Mouse (Mus musculus) forebrain, embryonic 13.5 days (tissue): Measurements from ENCODE around the gene Gm21885. TPM values are rescaled to one million over a fixed set of nuclear protein-coding genes. Genes with fewer than 3 reads are reported as not detected.

Source experiments
- ATAC-seq: fragments of 200-750 bp; cut with Nextera tagmentation; 2 replicates; pipeline ENCODE4 v1.8.0; 2017
- H3K27ac ChIP-seq: fragments of 300-500 bp; sonication (generic); 2 replicates; pipeline ENCODE4 v1.5.1; 2015; ENCODE audit warnings: inconsistent platforms, mild to moderate bottlenecking, moderate library complexity
- H3K27me3 ChIP-seq: fragments of 300-500 bp; sonication (generic); 2 replicates; pipeline ENCODE4 v1.6.1; 2015; ENCODE audit warnings: mild to moderate bottlenecking, inconsistent platforms
- H3K36me3 ChIP-seq: fragments of 300-500 bp; sonication (generic); 2 replicates; pipeline ENCODE4 v1.6.1; 2015; ENCODE audit warnings: mild to moderate bottlenecking, inconsistent platforms; ENCODE audit not compliant: poor library complexity, severe bottlenecking
- H3K4me1 ChIP-seq: fragments of 300-500 bp; sonication (generic); 2 replicates; pipeline ENCODE4 v1.6.1; 2015; ENCODE audit warnings: inconsistent platforms
- H3K4me2 ChIP-seq: fragments of 300-500 bp; sonication (generic); 2 replicates; pipeline ENCODE4 v1.6.1; 2015; ENCODE audit warnings: inconsistent platforms, mild to moderate bottlenecking, moderate library complexity
- H3K4me3 ChIP-seq: fragments of 300-500 bp; sonication (generic); 2 replicates; pipeline ENCODE4 v1.5.1; 2015; ENCODE audit warnings: mild to moderate bottlenecking, inconsistent platforms
- H3K9ac ChIP-seq: fragments of 300-500 bp; sonication (generic); 2 replicates; pipeline ENCODE4 v1.6.1; 2015; ENCODE audit warnings: mild to moderate bottlenecking, inconsistent platforms
- H3K9me3 ChIP-seq: fragments of 300-500 bp; sonication (generic); replicated peaks from 2 replicates; pipeline ENCODE4 v1.6.1; 2016; ENCODE audit warnings: inconsistent platforms
- WGBS: fragments of 180-500 bp; shearing (Covaris S2); methylation state at CpG from one replicate; pipeline ENCODE4 v1.1.7; 2015; 5-methylcytosine and 5-hydroxymethylcytosine counted together
- polyA plus RNA-seq: library from polyadenylated mRNA; unstranded; fragments of >200 nt; fragmentation: Nextera tagmentation; extraction: Ambion mirVana; gene quantifications from 2 replicates; pipeline ENCODE4 v1.2.1, GENCODE M21; 2015

Gene Gm21885
- polyA plus RNA-seq, 1 experiment from 2014 or later = not detected

DNA sequence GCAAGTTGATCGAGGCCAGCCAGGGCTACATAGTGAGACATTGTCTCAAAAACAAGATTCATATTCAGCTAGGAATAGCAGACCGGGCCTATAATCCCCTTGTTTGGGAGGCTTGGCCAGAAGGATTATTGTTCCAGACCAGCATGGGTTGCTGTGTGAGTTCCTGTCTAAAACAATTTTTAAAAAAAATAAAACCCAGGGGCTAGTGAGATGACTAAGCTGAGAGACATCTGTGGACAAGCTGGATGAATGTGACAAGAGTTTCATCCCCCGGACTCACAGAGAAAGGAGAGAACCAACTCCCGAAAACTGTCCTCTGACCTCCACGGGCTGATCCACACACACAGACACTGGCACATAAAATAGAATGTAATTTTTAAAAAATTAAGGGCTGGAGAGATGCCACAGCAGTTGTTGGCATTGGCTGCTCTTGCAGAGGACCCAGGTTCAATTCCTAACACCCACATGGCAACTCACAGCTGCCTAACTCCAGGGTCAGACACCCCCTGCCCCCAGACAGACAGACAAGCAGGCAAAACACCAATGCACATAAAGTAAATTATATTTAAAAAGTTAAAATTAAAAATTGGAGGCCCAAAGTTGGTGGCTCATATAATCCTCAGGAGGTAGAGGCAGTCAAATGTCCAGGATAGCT, 41.7 kb downstream of the Gm21885 start:
- Histone ChIP-seq H3K9me3 (no peaks in the 10 kb centered on the region), H3K9ac (no peak overlapping the region), H3K4me2 (no peak overlapping the region), H3K4me1 (peaks cover 41% of the 10 kb centered on the region), H3K27me3 (no peaks in the 10 kb centered on the region), H3K27ac (peak overlapping the region; percentile 97), H3K36me3 (peaks cover 7% of the 10 kb centered on the region; the same call in 1 of the 2 replicates), H3K4me3 (no peak overlapping the region)
- WGBS = 50% methylated on average over 5 of the region's 5 CpGs
- ATAC-seq = no peak

DNA sequence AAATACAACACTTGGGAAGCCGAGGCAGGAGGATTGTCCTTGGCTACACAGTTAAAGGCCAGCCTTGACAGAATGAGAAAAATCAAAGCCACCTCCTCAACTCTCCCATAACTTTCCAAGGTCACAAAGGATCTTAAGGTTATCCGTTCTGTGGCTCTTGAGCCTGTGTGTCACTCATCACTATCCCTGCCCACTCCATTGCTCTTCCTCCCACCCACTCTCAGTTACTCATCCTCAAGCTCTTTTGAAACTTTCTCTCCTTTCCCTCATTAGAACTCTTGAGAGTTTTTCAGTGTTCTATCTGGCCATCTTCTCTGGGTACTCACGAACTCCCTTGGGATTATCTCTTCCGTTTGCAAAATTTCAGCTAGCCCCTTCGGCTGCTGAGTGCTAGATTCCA, 42.9 kb downstream of the Gm21885 start:
- Histone ChIP-seq H3K9me3 (no peaks in the 10 kb centered on the region), H3K9ac (no peak overlapping the region), H3K4me2 (no peak overlapping the region), H3K36me3 (no peaks in the 10 kb centered on the region), H3K27ac (no peak overlapping the region), H3K4me1 (peaks cover 42% of the 10 kb centered on the region), H3K27me3 (no peaks in the 10 kb centered on the region), H3K4me3 (no peak overlapping the region)
- 93% methylated on average over 5 of the region's 5 CpGs for WGBS
- no peak for ATAC-seq

DNA sequence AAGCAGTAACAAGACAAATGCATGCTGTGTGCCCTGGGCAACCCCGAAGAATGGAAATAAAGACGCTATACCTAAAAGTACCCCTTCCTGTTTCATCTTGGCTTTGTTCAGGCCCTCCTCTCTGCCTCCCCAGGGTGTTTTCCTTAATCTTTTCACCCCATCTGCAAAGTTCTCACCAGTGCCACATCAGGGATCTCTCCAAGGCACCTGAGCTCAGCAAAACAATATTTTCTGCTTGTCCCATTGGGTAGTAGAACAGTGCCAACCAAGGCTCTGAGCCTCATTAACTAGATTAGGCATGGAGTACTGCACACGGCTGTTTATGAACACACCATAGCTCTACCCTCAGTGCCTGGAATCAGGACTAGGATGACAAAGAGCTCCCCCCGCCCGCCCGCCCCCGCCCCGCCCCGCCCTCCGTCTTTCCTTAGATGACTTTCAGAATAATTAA, 45.3 kb downstream of the Gm21885 start:
- under 1% methylated on average over 10 of the region's 10 CpGs for WGBS
- Histone ChIP-seq H3K27ac (peak overlapping the region; percentile 99), H3K9me3 (no peaks in the 10 kb centered on the region), H3K4me3 (peak overlapping the region; percentile 68), H3K27me3 (no peaks in the 10 kb centered on the region), H3K4me1 (peaks cover 56% of the 10 kb centered on the region), H3K36me3 (no peaks in the 10 kb centered on the region), H3K4me2 (peak overlapping the region; percentile 80), H3K9ac (peak overlapping the region; percentile 94)
- peak; percentile 86 for ATAC-seq

DNA sequence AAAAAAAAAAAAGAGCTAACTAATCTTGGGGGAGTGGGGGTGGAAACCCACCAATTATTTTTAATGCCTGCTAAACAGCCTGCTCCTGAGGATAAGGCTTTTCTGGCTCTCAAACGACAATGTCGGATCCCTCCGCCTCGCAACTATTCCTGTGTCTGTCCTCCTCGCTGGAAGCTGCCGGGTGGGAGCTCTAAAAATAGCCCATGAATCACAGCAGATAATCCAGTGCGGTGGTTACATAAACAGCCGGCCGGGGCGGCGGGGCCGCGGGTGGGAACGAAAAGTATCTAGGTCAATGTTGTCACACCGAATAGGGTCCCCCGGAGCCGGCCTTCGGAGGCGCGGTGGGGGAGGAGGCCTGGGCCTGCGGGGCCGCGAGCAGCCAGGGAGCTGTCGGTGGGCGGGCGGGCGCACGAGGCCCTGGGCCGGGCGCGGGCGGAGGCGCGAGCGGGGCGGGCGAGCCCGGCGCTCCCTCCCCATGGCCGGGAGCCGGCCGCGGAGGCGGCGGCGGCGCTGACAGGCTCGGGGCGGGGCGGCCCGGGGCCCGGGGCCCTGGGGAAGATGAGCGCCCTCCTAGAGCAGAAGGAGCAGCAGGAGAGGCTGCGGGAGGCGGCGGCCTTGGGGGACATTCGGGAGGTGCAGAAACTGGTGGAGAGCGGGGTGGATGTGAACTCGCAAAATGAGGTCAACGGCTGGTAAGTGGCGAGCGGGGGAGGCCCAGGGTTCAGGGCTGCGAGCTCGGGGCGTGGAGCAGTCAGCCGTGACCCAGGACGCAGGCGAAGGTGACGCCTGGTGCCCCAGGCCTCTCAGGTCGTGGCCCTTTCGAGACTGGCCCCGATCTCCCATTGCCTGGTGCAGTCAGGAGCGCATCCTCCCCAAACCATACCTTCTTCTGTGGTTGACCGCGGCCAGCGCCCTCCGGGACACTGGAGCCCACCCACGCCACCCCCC, 46.3 kb downstream of the Gm21885 start, which contains the start of gene Ankrd40:
TSS of gene Ankrd40 (plus strand) at position 309 of the 951 bp plus-strand sequence.
- WGBS = under 1% methylated on average over 57 of the region's 78 CpGs

DNA sequence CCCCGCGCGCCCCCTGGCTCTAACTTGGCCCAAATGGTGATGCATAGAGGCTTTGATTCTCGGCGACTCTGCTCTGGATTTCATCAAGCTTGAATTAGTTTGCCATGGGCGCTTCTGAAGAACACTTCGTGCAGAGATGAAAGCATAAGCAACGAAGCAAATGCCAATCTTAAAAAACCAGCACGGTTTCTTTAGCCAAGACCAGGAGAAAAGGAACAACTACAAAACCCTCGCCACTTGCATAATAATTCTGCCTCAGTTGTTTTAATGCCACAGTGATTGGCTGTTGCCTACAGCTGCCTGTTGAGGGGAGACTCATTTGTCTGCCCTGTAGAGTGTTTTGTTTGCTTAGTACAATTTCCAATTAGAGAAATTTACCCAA, 47.0 kb downstream of the Gm21885 start:
- Histone ChIP-seq H3K36me3 (0 out of 2 replicates have a peak, but pooled peaks cover 1% of the 10 kb centered on the region), H3K9me3 (no peaks in the 10 kb centered on the region), H3K4me2 (peak overlapping the region; percentile 80), H3K4me3 (peak overlapping the region; percentile 68), H3K27ac (peak overlapping the region; percentile 99), H3K4me1 (peaks cover 50% of the 10 kb centered on the region), H3K9ac (peak overlapping the region; percentile 94), H3K27me3 (no peaks in the 10 kb centered on the region)
- WGBS = 0% methylated on average over 8 of the region's 10 CpGs
- peak; percentile 8 for ATAC-seq

More for the DNA sequence above, 46.3 kb downstream of the Gm21885 start, which contains the start of gene Ankrd40:
- H3K27me3 ChIP-seq = no peaks in the 10 kb centered on the region
- H3K27ac ChIP-seq = peak within 1 kb of the TSS; percentile 99
- H3K4me3 ChIP-seq = peak within 1 kb of the TSS; percentile 68
- no peaks in the 10 kb centered on the region for H3K9me3 ChIP-seq
- H3K9ac ChIP-seq = peak within 1 kb of the TSS; percentile 94
- peak; percentile 87 for ATAC-seq
- H3K4me2 ChIP-seq = peak within 1 kb of the TSS; percentile 80
- H3K36me3 ChIP-seq = no peaks in the 10 kb centered on the region
- peaks cover 53% of the 10 kb centered on the region for H3K4me1 ChIP-seq

DNA sequence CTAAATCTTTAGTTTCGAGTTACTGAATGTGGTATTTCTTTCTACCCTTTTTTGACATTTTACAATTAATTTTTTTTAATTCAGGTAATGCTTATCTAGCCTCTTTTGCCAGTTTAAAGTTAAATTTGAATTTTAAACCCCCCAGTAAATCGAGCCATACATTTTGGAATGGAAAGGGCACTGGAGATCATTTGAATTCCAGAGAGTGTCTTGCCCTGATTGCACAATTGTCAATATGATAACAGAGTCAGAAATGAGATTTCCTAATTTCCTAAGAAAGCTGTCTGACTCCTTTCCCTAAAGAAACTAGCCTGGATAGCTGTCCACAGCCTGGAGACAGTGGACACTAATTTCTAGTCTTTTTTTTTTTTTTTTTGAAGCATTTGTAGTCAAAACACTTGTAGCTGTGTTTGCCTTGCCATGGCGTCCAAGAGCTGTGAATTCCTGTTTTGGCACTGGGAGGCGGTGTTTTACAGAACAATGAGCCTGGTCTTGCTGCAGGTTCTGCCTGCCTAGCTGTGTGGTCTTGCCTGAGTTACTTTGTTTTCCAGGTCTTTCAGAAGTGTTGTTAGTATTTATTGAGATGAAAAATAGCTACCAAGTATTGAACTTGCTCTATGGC, 47.7 kb downstream of the Gm21885 start:
- Histone ChIP-seq H3K4me3 (no peak overlapping the region), H3K27me3 (no peaks in the 10 kb centered on the region), H3K4me1 (peaks cover 50% of the 10 kb centered on the region), H3K4me2 (peak overlapping the region; percentile 80), H3K36me3 (peaks cover 5% of the 10 kb centered on the region), H3K9me3 (no peaks in the 10 kb centered on the region), H3K27ac (peak overlapping the region; percentile 99), H3K9ac (no peak overlapping the region)
- 29% methylated on average over 4 of the region's 4 CpGs for WGBS
- ATAC-seq = no peak

DNA sequence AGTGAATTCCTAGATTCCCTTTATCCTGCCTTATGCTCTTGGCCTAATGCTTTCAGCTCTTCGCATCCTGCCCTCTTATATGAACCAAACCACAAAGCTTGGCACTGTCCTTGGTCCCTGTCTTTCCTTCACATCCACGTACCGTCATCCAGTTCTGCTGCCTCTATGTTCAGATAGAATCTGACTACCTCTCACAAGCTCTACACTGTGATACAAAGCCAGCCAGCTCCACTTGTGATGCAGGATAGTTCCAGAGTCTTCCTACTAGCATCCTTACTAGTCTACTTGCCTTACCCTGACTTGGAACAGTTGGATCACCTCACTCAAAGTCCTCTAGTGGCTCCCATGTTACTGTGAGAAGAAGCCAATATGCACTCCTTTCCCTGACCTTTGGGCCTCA, 48.5 kb downstream of the Gm21885 start:
- WGBS = 95% methylated on average over 3 of the region's 3 CpGs
- Histone ChIP-seq H3K4me3 (no peak overlapping the region), H3K9ac (0 out of 2 replicates have a peak overlapping the region, but pooled peaks have one; percentile 13), H3K27me3 (no peaks in the 10 kb centered on the region), H3K9me3 (no peaks in the 10 kb centered on the region), H3K27ac (peak overlapping the region; percentile 19; the same call in 1 of the 2 replicates), H3K4me1 (peaks cover 50% of the 10 kb centered on the region), H3K4me2 (peak overlapping the region; percentile 38), H3K36me3 (peaks cover 12% of the 10 kb centered on the region)
- ATAC-seq = no peak

DNA sequence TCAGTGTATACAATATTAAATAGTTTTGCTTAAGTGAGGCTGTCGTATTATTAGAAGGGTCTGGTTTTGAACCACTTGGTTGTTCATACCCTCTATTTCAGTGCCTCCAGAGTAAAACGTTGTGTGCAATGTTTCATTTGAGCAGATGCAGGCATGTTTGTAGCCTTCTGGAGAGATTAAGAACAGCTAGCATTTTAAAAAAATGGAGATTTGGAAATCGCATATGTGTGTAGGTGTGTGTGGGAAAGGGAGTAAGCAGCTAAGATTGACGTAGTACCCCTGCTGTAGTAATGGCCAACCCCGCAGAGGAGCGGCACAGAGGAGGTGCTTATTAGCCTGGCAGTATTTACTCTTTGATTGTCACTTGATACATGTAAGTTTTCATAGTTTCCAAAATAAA, 51.1 kb downstream of the Gm21885 start:
- Histone ChIP-seq H3K36me3 (peaks cover 30% of the 10 kb centered on the region), H3K4me1 (peaks cover 39% of the 10 kb centered on the region), H3K9me3 (no peaks in the 10 kb centered on the region), H3K27me3 (no peaks in the 10 kb centered on the region), H3K27ac (no peak overlapping the region), H3K9ac (no peak overlapping the region), H3K4me3 (no peak overlapping the region), H3K4me2 (no peak overlapping the region)
- ATAC-seq = no peak
- WGBS = 94% methylated on average over 6 of the region's 6 CpGs

DNA sequence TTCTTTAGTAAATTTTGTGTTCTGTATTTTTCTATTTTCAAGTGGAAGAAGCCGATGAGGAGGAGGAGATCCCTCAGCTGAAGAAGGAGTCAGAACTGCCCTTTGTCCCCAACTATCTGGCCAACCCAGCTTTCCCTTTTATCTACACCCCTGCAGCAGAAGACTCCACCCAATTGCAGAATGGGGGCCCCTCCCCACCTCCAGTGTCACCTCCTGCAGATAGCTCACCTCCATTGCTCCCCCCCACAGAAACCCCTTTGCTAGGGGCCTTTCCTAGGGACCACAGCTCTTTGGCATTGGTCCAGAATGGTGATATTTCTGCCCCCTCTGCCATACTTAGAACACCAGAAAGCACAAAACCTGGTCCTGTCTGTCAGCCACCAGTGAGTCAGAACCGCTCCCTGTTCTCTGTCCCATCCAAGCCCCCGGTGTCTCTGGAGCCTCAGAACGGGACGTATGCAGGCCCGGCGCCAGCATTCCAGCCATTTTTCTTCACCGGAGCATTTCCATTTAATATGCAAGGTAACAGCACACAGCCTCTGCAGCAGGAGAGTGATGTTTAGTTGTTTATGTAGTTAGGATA, 52.8 kb downstream of the Gm21885 start:
- H3K36me3 ChIP-seq = peaks cover 48% of the 10 kb centered on the region
- WGBS = 86% methylated on average over 8 of the region's 8 CpGs

More for the DNA sequence above, 52.8 kb downstream of the Gm21885 start:
- Histone ChIP-seq H3K9me3 (no peaks in the 10 kb centered on the region), H3K27ac (no peak overlapping the region), H3K4me1 (peaks cover 30% of the 10 kb centered on the region), H3K9ac (no peak overlapping the region), H3K27me3 (no peaks in the 10 kb centered on the region), H3K4me2 (no peak overlapping the region), H3K4me3 (no peak overlapping the region)
- ATAC-seq = no peak
